Comparison of ENCODE assay signal across 14 mouse cellular contexts in the genomic region with DNA sequence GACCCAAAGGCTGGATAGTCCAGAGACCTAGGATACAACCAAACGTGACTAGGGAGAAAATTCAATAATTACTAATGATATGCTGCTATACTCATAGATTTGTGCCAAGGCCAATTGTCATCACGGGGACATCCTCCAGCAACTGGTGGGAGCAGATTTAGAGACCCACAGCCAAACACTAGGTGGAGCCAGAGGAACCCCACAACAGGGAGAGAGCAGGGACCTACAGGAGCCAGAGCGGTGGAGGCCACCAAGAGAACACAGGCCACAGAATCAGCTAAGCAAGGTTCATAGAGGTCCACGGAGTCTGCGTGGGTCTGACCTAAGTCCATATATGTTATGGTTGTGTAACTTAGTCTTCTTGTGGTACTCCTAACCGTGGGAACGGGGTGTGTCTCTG. TPM values are rescaled to one million over a fixed set of nuclear protein-coding genes. Genes with fewer than 3 reads are reported as not detected.
DNase-seq lines count a peak whose midpoint lies in the region; ATAC-seq and TF ChIP-seq lines count a peak whose summit lies in the region.
"Had no signal": no experiment of that assay in that cellular context is flagged by ENCODE, and none has a peak within 500 bp of the region (broad histone marks: within the 10 kb centered on the region; RNA-seq: fewer than 3 reads in every experiment).

No protein-coding gene starts in this region.

- 0 out of 2 replicates have a peak, but pooled peaks cover 3% of the 10 kb centered on the region for H3K9me3 ChIP-seq in lung, embryonic 14.5 days (ENCODE audit: low read depth, low read length)
- 0 out of 2 replicates have a peak, but pooled peaks cover 5% of the 10 kb centered on the region for H3K9me3 ChIP-seq in hindbrain, embryonic 13.5 days

- H3K36me3 ChIP-seq in lung, embryonic 14.5 days (ENCODE audit: insufficient read depth) = no peaks in the 10 kb centered on the region
- no peaks in the 10 kb centered on the region for H3K36me3 ChIP-seq in hindbrain, embryonic 13.5 days

- no peak overlapping the region for H3K27ac ChIP-seq in lung, embryonic 14.5 days (ENCODE audit: low read depth)
- no peak overlapping the region for H3K27ac ChIP-seq in hindbrain, embryonic 13.5 days

- H3K27me3 ChIP-seq in lung, embryonic 14.5 days (ENCODE audit: insufficient read depth, low read length) = no peaks in the 10 kb centered on the region
- no peaks in the 10 kb centered on the region for H3K27me3 ChIP-seq in hindbrain, embryonic 13.5 days

- peak; percentile 57; the same call in 1 of the 2 replicates for ATAC-seq in frontal cortex, adult (ENCODE audit: low TSS enrichment)
- no peak for ATAC-seq in lung, embryonic 14.5 days (ENCODE audit: insufficient read depth)
- ATAC-seq in hindbrain, embryonic 13.5 days (ENCODE audit: low FRiP score) = no peak

- no peak overlapping the region for H3K4me3 ChIP-seq in lung, embryonic 14.5 days (ENCODE audit: low read depth, low read length)
- no peak overlapping the region for H3K4me3 ChIP-seq in hindbrain, embryonic 13.5 days
- H3K4me3 ChIP-seq: myocyte had no signal

- no peak overlapping the region for H3K9ac ChIP-seq in lung, embryonic 14.5 days
- no peak overlapping the region for H3K9ac ChIP-seq in hindbrain, embryonic 13.5 days

- H3K4me1 ChIP-seq in lung, embryonic 14.5 days (ENCODE audit: insufficient read depth) = no peaks in the 10 kb centered on the region
- H3K4me1 ChIP-seq in hindbrain, embryonic 13.5 days (replicated peaks) = no peaks in the 10 kb centered on the region

- DNase-seq in frontal cortex, adult 2 months (ENCODE audit: extremely low spot score in 1 of 2, low spot score in 1 of 2) = no peak
- DNase-seq in lung, embryonic 14.5 days = peak; percentile 27
- no peak for DNase-seq in lung, postnatal 25 days (ENCODE audit: low spot score)
- DNase-seq in R1 (ENCODE audit: low read depth, low spot score) = peak; percentile 37
- peak; percentile 5 for DNase-seq in naive thymus-derived CD4-positive, alpha-beta T cell, adult 2 months (ENCODE audit: low read depth)
- DNase-seq in embryo, embryonic 10 days (ENCODE audit: low spot score) = no peak
- DNase-seq: adrenal gland, adult 8-10 months; cerebellum, adult 2 months; left cerebral cortex, postnatal 4 days; lung, postnatal 4 days had no signal

- no peak overlapping the region for H3K4me2 ChIP-seq in lung, embryonic 14.5 days
- H3K4me2 ChIP-seq in hindbrain, embryonic 13.5 days = no peak overlapping the region

- TF ChIP-seq CTCF in lung, embryonic 14.5 days (IDR thresholded peaks at IDR 0.05; ENCODE audit: low read depth) = peak; percentile 22; the same call in 1 of the 2 replicates

- WGBS in lung, embryonic 14.5 days = 71% methylated on average over 7 of the region's 7 CpGs
- WGBS in hindbrain, embryonic 13.5 days = 74% methylated on average over 7 of the region's 7 CpGs

RNA-seq across cellular contexts. Expression of gene Gabrr3, which starts 6.0 kb away (rescaled TPM):
- 0.04 TPM in 2 replicates for polyA plus RNA-seq in frontal cortex, adult 2 months (2012; rRNA removed)
- polyA plus RNA-seq in lung, embryonic 14.5 days (2014; fragmentation: Nextera tagmentation; extraction: Ambion mirVana) = not detected in 2 replicates
- polyA plus RNA-seq in hindbrain, embryonic 13.5 days (2015; fragmentation: Nextera tagmentation; extraction: Ambion mirVana) = 0.10 TPM in 1 of 2 replicates, not detected in the other
- polyA plus RNA-seq: heart, embryonic 16.5 days; myocyte had no signal

RNA-seq across cellular contexts. Expression of gene Olfr209, which starts 37.3 kb away (rescaled TPM):
- polyA plus RNA-seq in frontal cortex, adult 2 months (2012; rRNA removed) = 0.20 and 0.50 TPM in 2 replicates
- polyA plus RNA-seq in lung, embryonic 14.5 days (2014; fragmentation: Nextera tagmentation; extraction: Ambion mirVana) = not detected in 2 replicates
- not detected in 2 replicates for polyA plus RNA-seq in hindbrain, embryonic 13.5 days (2015; fragmentation: Nextera tagmentation; extraction: Ambion mirVana)
- polyA plus RNA-seq: cerebellum, adult 2 months; heart, embryonic 16.5 days; myocyte had no signal

RNA-seq across cellular contexts. Expression of gene Olfr206, which starts 52.1 kb away (rescaled TPM):
- not detected in 2 replicates for polyA plus RNA-seq in frontal cortex, adult 2 months (2012; rRNA removed)
- polyA plus RNA-seq in lung, embryonic 14.5 days (2014; fragmentation: Nextera tagmentation; extraction: Ambion mirVana) = not detected in 2 replicates
- not detected in 2 replicates for polyA plus RNA-seq in hindbrain, embryonic 13.5 days (2015; fragmentation: Nextera tagmentation; extraction: Ambion mirVana)
- polyA plus RNA-seq: cerebellum, adult 2 months; heart, embryonic 16.5 days; myocyte had no signal

Comparison
In these comparisons a context has a peak if more than half of its experiments do, and no peak if none do; other contexts are left out.
1. DNase-seq: peak in lung, embryonic 14.5 days (single experiment), R1 (single experiment) and naive thymus-derived CD4-positive, alpha-beta T cell, adult 2 months (single experiment); none in frontal cortex, adult 2 months (0 of 2), lung, postnatal 25 days (single experiment) and embryo, embryonic 10 days (single experiment).